Mouse (Mus musculus): ENCODE results near the gene Ahctf1. TPM values are rescaled to one million over a fixed set of nuclear protein-coding genes. Genes with fewer than 3 reads are reported as not detected.
A peak's percentile ranks its signal among the peaks of the same experiment; 100 is the strongest.

Gene Ahctf1
- polyA plus RNA-seq (2015; fragmentation: Nextera tagmentation; extraction: Ambion mirVana): 16.4 and 18.0 TPM in 2 replicates

- Histone ChIP-seq H3K27ac (replicated peaks) (peak within 1 kb of the TSS; percentile 100), H3K9me3 (replicated peaks) (no peaks in the 10 kb centered on the region), H3K27me3 (no peaks in the 10 kb centered on the region), H3K4me3 (replicated peaks) (peak within 1 kb of the TSS; percentile 93), H3K4me2 (peak within 1 kb of the TSS; percentile 78), H3K9ac (peak within 1 kb of the TSS; percentile 96), H3K36me3 (replicated peaks) (peaks cover 8% of the 10 kb centered on the region), H3K4me1 (replicated peaks) (peaks cover 73% of the 10 kb centered on the region)
- ATAC-seq (ENCODE audit: insufficient read depth): peak; percentile 93
- WGBS (ENCODE audit: insufficient replicate concordance): under 1% methylated on average over 56 of the region's 56 CpGs
Measured at GRCm38 (mm10) chr1:179803513-179804139, at the start of gene Ahctf1. Gene Ahctf1 (minus strand): TSS chr1:179803680.

DNA sequence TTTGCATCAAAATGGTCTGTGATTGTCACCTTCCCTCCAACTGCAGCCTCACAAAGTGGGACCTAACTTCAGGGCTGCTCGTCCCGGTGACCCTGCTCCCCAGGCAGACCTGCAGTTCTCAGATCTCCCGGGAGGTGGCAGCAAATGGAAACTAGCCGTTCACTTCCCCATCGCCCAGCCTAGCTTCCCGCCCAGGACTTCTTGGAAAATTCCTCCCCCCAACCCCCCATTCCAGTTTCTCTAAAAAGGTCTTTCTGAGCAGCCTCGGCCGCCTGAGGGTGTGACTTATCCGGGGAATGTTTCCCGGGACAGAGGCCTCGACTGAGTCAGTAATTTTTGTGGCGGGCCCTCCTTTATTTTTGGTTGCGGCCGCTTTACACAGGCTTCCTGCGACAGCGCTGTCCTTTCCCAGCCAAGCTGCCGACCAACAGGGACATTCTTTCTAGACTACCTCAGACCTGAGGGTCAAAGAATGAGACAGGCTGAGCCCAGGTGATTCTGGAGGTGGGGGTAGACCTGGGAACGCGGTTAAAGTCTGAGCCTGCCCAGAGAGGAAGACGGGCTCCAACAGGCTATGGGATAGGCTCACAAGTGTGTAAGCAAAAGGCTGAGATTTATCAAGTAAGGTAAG, 44.4 kb upstream of the Ahctf1 start:
- Histone ChIP-seq H3K27ac (replicated peaks) (no peak overlapping the region), H3K4me2 (peak overlapping the region; percentile 74), H3K36me3 (replicated peaks) (no peaks in the 10 kb centered on the region), H3K4me1 (replicated peaks) (peaks cover 24% of the 10 kb centered on the region), H3K4me3 (replicated peaks) (peak overlapping the region; percentile 51), H3K27me3 (no peaks in the 10 kb centered on the region), H3K9ac (peak overlapping the region; percentile 49; the same call in 1 of the 2 replicates), H3K9me3 (replicated peaks) (no peaks in the 10 kb centered on the region)
- ATAC-seq (ENCODE audit: insufficient read depth): peak; percentile 40; the same call in 1 of the 2 replicates
- WGBS (ENCODE audit: insufficient replicate concordance): 8% methylated on average over 20 of the region's 20 CpGs

DNA sequence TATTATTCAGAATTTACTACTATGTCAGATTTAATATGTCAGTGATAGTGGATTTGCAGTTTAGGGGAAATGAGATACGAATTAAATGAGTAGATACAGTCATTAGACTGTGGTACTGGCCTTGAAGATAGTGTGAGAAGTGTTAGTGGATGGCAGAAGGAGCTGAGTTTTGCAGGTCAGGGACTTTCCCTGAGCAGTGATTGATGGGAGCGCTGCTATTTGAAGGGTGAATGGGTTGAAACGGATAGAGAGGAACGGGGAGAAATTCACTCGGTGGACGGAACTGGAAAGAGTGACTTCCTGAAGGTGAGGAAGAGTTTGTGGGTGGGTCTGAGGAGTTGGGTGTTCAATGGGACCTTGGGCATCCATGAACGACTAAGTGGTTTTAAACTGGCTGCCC, 43.7 kb upstream of the Ahctf1 start:
- WGBS (ENCODE audit: insufficient replicate concordance): 28% methylated on average over 7 of the region's 7 CpGs
- no peak overlapping the region; the same call in 1 of the 2 replicates for H3K4me2 ChIP-seq

DNA sequence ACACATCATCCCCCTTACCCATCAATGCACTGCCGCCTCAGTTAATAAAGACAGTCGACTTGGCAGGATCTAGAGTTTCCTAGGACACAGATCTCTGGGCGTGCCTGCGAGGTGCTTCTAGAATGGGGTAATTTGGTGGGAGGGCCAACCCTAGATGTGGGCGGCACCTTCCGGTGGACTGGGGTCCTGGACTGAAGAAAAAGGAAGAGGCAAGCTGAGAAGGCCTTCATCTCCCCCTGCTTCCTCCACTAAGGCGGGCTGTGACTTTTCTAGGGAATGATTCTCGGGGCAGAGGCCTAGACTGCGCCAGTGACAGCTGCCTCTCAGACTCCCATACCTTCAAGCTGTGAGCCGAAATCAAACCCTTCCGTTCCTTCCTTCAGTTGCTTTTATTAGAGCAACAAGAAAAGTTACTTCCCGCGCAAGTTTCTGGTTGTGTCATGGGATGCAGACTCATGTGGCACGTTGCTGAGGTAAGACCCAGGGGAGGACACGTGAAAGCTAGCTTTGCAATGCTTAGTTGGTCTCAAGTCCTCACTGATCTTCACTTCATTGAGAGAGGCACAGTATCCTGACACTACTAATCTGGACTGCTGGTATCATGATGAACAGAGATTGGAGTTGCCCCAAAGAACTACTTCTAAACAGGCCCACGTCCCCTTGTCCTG, 42.5 kb upstream of the Ahctf1 start:
- no peak overlapping the region for H3K9ac ChIP-seq
- no peak overlapping the region for H3K4me3 ChIP-seq (replicated peaks)
- H3K4me1 ChIP-seq (replicated peaks): peaks cover 28% of the 10 kb centered on the region
- no peak overlapping the region for H3K4me2 ChIP-seq
- H3K36me3 ChIP-seq (replicated peaks): no peaks in the 10 kb centered on the region
- no peak for ATAC-seq (ENCODE audit: insufficient read depth)
- no peaks in the 10 kb centered on the region for H3K27me3 ChIP-seq
- H3K9me3 ChIP-seq (replicated peaks): no peaks in the 10 kb centered on the region
- 71% methylated on average over 16 of the region's 16 CpGs for WGBS (ENCODE audit: insufficient replicate concordance)
- no peak overlapping the region for H3K27ac ChIP-seq (replicated peaks)

More for the DNA sequence above, 43.7 kb upstream of the Ahctf1 start:
- Histone ChIP-seq H3K36me3 (replicated peaks) (no peaks in the 10 kb centered on the region), H3K9ac (no peak overlapping the region), H3K27ac (replicated peaks) (no peak overlapping the region), H3K27me3 (no peaks in the 10 kb centered on the region), H3K4me3 (replicated peaks) (no peak overlapping the region), H3K9me3 (replicated peaks) (no peaks in the 10 kb centered on the region), H3K4me1 (replicated peaks) (peaks cover 24% of the 10 kb centered on the region)
- ATAC-seq (ENCODE audit: insufficient read depth): no peak

GRCm38 (mm10) chr1:179844894-179845293, 41.4 kb upstream of the Ahctf1 start:
- WGBS (ENCODE audit: insufficient replicate concordance): 10% methylated on average over 5 of the region's 5 CpGs

GRCm38 (mm10) chr1:179843981-179844380, 40.5 kb upstream of the Ahctf1 start:
- no peak overlapping the region for H3K4me2 ChIP-seq
- no peaks in the 10 kb centered on the region for H3K36me3 ChIP-seq (replicated peaks)
- H3K9me3 ChIP-seq (replicated peaks): no peaks in the 10 kb centered on the region
- H3K4me3 ChIP-seq (replicated peaks): no peak overlapping the region
- H3K27ac ChIP-seq (replicated peaks): no peak overlapping the region
- ATAC-seq (ENCODE audit: insufficient read depth): no peak
- H3K9ac ChIP-seq: no peak overlapping the region
- H3K4me1 ChIP-seq (replicated peaks): peaks cover 28% of the 10 kb centered on the region
- 47% methylated on average over 3 of the region's 3 CpGs for WGBS (ENCODE audit: insufficient replicate concordance)
- no peaks in the 10 kb centered on the region for H3K27me3 ChIP-seq

More at GRCm38 (mm10) chr1:179844894-179845293, 41.4 kb upstream of the Ahctf1 start:
- Histone ChIP-seq H3K9me3 (replicated peaks) (no peaks in the 10 kb centered on the region), H3K4me1 (replicated peaks) (peaks cover 28% of the 10 kb centered on the region), H3K4me3 (replicated peaks) (no peak overlapping the region), H3K36me3 (replicated peaks) (no peaks in the 10 kb centered on the region), H3K27me3 (no peaks in the 10 kb centered on the region), H3K9ac (no peak overlapping the region), H3K4me2 (no peak overlapping the region), H3K27ac (replicated peaks) (no peak overlapping the region)
- ATAC-seq (ENCODE audit: insufficient read depth): peak; percentile 75

- WGBS (ENCODE audit: insufficient replicate concordance): 55% methylated on average over 7 of the region's 7 CpGs
- ATAC-seq (ENCODE audit: insufficient read depth): no peak
- no peak overlapping the region for H3K4me3 ChIP-seq (replicated peaks)
- no peak overlapping the region for H3K4me2 ChIP-seq
- no peaks in the 10 kb centered on the region for H3K27me3 ChIP-seq
- H3K9me3 ChIP-seq (replicated peaks): no peaks in the 10 kb centered on the region
- no peaks in the 10 kb centered on the region for H3K36me3 ChIP-seq (replicated peaks)
- no peak overlapping the region for H3K9ac ChIP-seq
- no peak overlapping the region for H3K27ac ChIP-seq (replicated peaks)
- H3K4me1 ChIP-seq (replicated peaks): peaks cover 21% of the 10 kb centered on the region
Measured at GRCm38 (mm10) chr1:179842568-179842967, 39.1 kb upstream of the Ahctf1 start.

DNA sequence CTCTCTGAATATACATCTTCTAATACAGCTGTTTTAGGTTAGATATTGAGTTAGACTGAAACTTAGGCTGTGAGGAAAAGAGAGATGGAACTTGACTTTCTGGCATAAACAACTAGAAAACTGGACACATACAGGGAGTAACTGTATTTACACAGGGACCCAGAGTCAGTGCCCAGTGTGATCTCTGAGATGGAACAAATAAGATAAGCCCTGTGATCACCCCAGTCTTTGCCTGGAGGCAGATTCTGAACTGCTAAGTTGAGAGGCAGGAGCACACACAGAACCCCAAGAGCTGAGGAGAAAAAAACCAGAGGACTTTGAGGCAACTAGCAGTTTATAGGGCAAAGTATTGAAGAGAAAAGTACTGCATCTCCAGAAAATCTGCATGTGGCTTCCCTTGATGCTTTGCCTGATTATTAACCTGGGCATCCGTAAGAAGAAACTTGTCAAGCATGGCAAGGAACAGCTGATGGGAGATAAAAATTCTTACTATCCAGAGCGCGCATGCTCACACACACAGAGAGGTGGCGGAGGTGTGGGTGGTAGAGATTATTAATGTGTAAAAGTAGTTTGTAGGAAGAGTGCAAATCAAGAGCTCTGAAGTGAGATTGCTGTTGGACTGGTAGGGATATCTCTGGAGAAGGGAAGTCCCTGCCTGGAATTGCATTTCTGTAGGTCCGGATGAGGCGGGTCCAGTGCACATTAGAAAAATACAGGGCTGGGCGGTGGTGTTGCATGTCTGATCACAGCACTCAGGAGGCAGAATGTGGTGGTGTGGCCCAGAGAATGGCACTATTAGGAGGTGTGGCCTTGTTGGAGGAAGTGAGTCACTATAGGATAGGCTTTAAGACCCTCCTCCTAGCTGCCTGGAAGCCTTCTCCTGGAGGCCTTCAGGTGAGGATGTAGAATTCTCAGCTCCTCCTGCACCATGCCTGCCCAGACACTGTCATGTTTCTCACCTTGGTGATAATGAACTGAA, 33.2 kb upstream of the Ahctf1 start:
- Histone ChIP-seq H3K4me2 (no peak overlapping the region), H3K27me3 (no peaks in the 10 kb centered on the region), H3K4me1 (replicated peaks) (peaks cover 37% of the 10 kb centered on the region), H3K9me3 (replicated peaks) (no peaks in the 10 kb centered on the region), H3K27ac (replicated peaks) (peak overlapping the region; percentile 26; the same call in 1 of the 2 replicates), H3K9ac (no peak overlapping the region), H3K4me3 (replicated peaks) (no peak overlapping the region), H3K36me3 (replicated peaks) (no peaks in the 10 kb centered on the region)
- WGBS (ENCODE audit: insufficient replicate concordance): 55% methylated on average over 7 of the region's 7 CpGs
- ATAC-seq (ENCODE audit: insufficient read depth): peak; percentile 47

DNA sequence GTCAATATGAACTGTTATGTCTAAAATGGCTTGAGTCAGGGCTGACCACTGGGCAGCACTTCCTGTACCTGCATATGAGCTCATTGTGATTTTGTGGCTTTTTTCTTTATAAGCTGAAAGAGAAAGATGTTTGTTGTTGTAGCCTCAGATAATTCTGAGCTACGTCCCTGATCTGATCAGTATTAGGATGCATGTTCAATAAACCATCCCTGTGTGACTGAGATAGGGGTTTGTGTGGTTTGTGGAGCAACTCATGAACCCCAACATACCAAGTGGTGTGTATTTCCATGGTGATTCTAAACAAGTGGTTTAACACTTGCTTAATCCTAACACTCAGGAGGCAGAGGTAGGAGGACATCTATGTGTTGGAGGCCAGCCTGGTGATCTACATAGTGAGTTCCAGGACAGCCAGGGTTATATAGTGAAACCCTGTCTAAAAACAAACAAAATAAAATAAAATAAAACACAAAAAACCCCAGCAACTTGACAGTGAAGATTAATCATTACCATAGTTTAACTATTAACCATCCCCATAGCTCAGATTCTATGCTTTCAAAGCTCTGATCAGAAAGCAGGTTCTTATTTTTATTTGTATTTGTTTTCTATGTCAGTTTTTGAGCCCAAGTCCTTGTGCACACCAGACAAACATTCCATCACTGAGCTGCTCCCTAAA, 32.4 kb upstream of the Ahctf1 start:
- 22% methylated on average over 1 of the region's 1 CpGs for WGBS (ENCODE audit: insufficient replicate concordance)
- peaks cover 37% of the 10 kb centered on the region for H3K4me1 ChIP-seq (replicated peaks)
- peak overlapping the region; percentile 31 for H3K27ac ChIP-seq (replicated peaks)
- H3K9ac ChIP-seq: no peak overlapping the region
- no peak overlapping the region for H3K4me2 ChIP-seq
- peak; percentile 40; the same call in 1 of the 2 replicates for ATAC-seq (ENCODE audit: insufficient read depth)
- no peaks in the 10 kb centered on the region for H3K36me3 ChIP-seq (replicated peaks)
- no peaks in the 10 kb centered on the region for H3K9me3 ChIP-seq (replicated peaks)
- no peak overlapping the region for H3K4me3 ChIP-seq (replicated peaks)
- no peaks in the 10 kb centered on the region for H3K27me3 ChIP-seq

- H3K4me1 ChIP-seq (replicated peaks): peaks cover 37% of the 10 kb centered on the region
- ATAC-seq (ENCODE audit: insufficient read depth): no peak
- H3K27me3 ChIP-seq: no peaks in the 10 kb centered on the region
- WGBS (ENCODE audit: insufficient replicate concordance): 71% methylated on average over 1 of the region's 1 CpGs
- no peak overlapping the region for H3K27ac ChIP-seq (replicated peaks)
- H3K9ac ChIP-seq: no peak overlapping the region
- H3K4me3 ChIP-seq (replicated peaks): no peak overlapping the region
- H3K9me3 ChIP-seq (replicated peaks): no peaks in the 10 kb centered on the region
- H3K36me3 ChIP-seq (replicated peaks): no peaks in the 10 kb centered on the region
- no peak overlapping the region for H3K4me2 ChIP-seq
Measured at GRCm38 (mm10) chr1:179833596-179833995, 30.1 kb upstream of the Ahctf1 start.
